Mouse (Mus musculus) embryonic stem cell, embryonic (primary cell): ENCODE results near the gene Iqcj.

Experiments used
- CTCF ChIA-PET, 4 experiments: fragments of 300-600 bp in 2 of 4; fragments of 350-600 bp in 2 of 4; sonication (Branson Sonifier 250); formaldehyde crosslinking; loops; one replicate each; lab custom pipeline; 2022; ENCODE audit warnings: inconsistent platforms in 2 of 4; lab: Charles Lee
- POLR2A ChIA-PET, 4 experiments: fragments of 300-600 bp in 2 of 4; fragments of 350-600 bp in 2 of 4; sonication (Branson Sonifier 250); formaldehyde crosslinking; loops; one replicate each; lab custom pipeline; 2022; ENCODE audit warnings: antibody characterized with exemption in 4 of 4, inconsistent platforms in 1 of 4; lab: Charles Lee

The Iqcj gene

GRCm38 (mm10) chr3:67947000-67947399 lies 55.0 kb downstream of the Iqcj start:
- ChIA-PET POLR2A (no interaction called here), CTCF (no interaction called here)

GRCm38 (mm10) chr3:67952517-67952940 lies 60.5 kb downstream of the Iqcj start:
- POLR2A ChIA-PET, result no interaction called here

GRCm38 (mm10) chr3:67954459-67955065 lies 62.5 kb downstream of the Iqcj start:
- ChIA-PET CTCF (no interaction called here), POLR2A (no interaction called here)

More at GRCm38 (mm10) chr3:67952517-67952940, 60.5 kb downstream of the Iqcj start:
- CTCF ChIA-PET, result interaction anchor here in 1 of 4 experiments (0.5 kb wide), 1 partner anchor 94 kb away, joined by 8 read pairs; no protein-coding TSS in a partner anchor

DNA sequence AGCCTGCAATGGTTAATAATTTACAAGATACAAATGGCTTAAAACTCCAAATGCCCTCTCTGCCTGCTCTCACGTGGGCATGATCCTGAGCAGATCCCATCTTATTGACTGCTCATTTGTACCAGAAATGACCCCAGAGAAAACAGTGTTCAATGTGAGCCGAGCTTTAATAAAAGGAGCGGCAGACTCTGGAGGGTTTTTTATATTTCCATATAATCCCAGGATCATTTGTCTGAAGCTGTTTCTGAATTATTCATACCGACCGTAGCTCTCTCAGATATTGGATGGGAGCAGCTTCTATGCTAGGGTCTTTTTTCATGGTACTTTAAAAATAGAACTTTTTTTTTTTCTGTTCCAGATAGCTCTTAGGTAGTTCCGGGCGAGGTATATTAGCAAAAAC lies 67.7 kb downstream of the Iqcj start:
- CTCF ChIA-PET, result no interaction called here
- POLR2A ChIA-PET, result no interaction called here

DNA sequence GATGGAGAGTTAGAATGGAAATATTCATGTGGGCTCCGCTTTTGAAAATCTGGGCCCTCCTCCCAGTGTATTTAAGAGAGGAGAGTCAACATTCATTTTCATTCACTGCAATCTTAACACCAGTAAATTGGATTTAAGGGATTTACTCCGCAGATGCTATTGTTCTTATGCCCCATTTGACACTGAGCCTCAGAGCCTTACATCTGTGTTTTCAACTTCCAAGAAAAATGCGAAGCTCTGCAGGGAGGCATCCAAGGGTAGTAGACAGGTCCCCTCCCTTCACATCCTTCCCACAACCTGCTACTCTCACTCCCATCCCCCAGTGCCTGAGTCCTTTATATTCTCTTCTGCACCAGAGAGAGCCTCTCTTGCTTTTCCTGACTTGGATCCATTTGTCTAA lies 68.1 kb downstream of the Iqcj start:
- POLR2A ChIA-PET, result no interaction called here
- CTCF ChIA-PET, result no interaction called here

DNA sequence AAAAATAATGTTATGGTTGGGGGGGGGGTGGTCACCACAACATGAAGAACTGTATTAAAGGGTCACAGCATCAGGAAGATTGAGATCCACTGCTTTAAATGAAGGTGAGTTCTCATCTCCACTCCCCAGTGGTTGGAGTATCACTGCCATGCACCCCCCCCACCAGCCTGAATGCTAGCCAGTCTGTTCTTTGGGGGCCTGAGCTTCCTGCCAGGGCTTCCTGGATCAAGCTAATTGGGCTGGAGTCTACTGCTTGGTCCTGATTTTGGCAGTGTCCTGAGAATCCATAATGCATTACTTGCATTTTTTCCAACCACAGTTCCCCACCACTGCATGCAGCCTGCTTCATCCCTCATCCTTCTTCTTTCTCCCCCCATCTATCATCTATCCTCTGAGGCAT lies 68.7 kb downstream of the Iqcj start:
- CTCF ChIA-PET, result no interaction called here
- POLR2A ChIA-PET, result no interaction called here

DNA sequence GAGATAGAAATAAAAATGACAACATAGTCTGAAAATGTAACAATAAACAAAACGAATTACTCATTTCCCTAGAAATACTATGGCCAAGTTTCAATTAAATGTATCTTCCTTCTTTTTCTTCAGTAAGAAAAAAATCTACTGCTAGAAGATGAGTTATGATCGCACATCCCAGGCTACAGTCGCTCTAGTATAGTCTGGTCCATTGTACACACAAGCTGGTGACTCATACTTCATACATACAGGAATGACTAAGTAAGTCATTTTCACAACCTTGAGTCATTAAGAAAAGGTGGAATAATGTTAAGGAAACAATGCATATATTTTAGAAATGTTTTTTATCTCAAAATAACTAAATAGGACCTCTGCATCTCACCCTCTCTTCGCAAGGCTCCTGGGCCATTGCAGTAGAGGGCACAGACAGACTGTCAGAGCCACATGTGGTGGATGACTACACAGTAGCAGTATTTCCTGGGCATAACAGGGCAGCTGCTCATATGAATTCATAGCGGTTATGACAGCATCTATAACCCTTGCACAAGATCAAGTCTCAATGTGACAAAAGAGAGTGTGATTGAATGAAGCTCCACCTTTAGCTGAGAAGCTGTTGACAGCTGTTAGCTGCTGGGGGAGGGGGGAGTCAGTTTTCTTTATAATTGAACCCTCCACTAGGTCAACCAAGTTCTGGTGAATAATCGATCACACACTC lies 70.1 kb downstream of the Iqcj start:
- POLR2A ChIA-PET, result no interaction called here
- CTCF ChIA-PET, result no interaction called here

- POLR2A ChIA-PET, result no interaction called here
- CTCF ChIA-PET, result no interaction called here
Measured at GRCm38 (mm10) chr3:67974340-67974998, 82.4 kb downstream of the Iqcj start.

- CTCF ChIA-PET, result interaction anchor here in 1 of 4 experiments (0.6 kb wide), 1 partner anchor 130 kb away, joined by 8 read pairs; no protein-coding TSS in a partner anchor
- POLR2A ChIA-PET, result no interaction called here
Measured at GRCm38 (mm10) chr3:67980006-67980405, 88.0 kb downstream of the Iqcj start.

DNA sequence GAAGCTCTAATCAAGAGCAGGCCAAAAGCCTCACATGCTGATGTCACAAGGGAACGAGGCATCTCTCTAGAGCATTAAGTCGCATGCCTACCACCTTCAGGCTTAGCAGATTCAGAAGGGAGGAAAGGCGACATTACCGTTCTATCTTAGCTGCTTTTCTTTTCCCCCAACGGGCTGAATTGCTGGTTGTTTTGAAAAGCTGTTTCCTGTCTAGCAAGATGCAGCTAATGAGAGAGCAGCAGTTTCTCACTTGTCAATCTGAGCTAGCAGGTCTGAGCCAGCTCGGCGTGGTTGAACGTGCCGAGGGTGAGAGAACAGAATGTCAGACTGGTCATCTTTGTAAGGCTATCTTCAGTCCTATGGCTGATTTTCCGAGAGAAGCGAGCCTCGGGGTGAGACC lies 91.3 kb downstream of the Iqcj start:
- ChIA-PET CTCF (no interaction called here), POLR2A (no interaction called here)

GRCm38 (mm10) chr3:68002415-68002814 lies 110.4 kb downstream of the Iqcj start:
- CTCF ChIA-PET, result no interaction called here
- POLR2A ChIA-PET, result no interaction called here

DNA sequence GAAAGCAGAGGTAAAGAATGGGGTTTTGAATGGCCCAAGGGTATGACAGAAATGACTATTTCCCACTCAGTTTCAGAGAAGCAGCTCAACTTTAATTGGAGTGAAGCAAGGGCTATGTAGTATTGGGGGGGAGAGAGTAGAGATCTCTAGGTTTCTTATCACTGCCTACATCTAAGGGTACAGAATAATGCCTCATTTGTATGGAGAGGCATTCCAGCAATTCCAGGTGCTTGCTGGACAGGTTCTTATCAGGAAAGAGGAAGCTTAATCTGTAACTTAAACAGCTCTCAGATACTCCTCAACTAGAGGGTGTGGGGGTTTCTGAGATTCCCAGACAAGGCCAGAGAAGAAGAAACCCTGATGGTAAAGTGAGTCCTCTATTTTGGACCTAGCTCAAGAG lies 120.3 kb downstream of the Iqcj start:
- ChIA-PET POLR2A (interaction anchor here in 2 of 4 experiments (0.5 to 0.7 kb wide), 2 partner anchors 11 to 31 kb away, joined by 3 to 4 read pairs; no protein-coding TSS in a partner anchor), CTCF (interaction anchor here in 2 of 4 experiments (0.7 to 1.1 kb wide), 2 partner anchors 33 to 499 kb away, joined by 3 read pairs; no protein-coding TSS in a partner anchor)

DNA sequence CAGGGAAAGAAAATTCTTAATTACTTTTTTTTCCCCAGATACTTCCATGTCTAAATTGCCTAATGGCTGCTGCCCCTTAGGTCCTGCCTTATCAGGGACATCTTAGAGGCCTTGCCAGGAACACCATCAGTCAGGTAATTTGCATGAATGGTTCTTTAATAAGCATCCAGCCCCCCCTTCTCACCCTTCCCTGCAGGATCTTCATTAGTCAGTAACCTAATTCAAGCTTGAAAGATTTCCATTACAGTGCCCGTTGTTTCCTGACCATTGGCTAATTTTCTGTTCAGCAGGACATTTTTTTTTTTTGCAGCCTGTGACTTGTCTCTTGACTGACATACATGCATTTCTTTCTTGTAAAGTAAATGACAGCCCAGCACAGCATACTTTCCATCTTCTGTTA lies 123.8 kb downstream of the Iqcj start:
- CTCF ChIA-PET, result no interaction called here
- POLR2A ChIA-PET, result no interaction called here

GRCm38 (mm10) chr3:68019401-68019800 lies 127.4 kb downstream of the Iqcj start:
- CTCF ChIA-PET, result no interaction called here
- POLR2A ChIA-PET, result no interaction called here

GRCm38 (mm10) chr3:68036097-68036496 lies 144.1 kb downstream of the Iqcj start:
- ChIA-PET POLR2A (no interaction called here), CTCF (interaction anchor here in 1 of 4 experiments (1.8 kb wide), 1 partner anchor 10 kb away, joined by 4 read pairs; no protein-coding TSS in a partner anchor)

GRCm38 (mm10) chr3:68042951-68043350 lies 150.9 kb downstream of the Iqcj start:
- ChIA-PET POLR2A (interaction anchor here in 1 of 4 experiments (0.5 kb wide), 1 partner anchor 30 kb away, joined by 4 read pairs; no protein-coding TSS in a partner anchor), CTCF (interaction anchor here in 1 of 4 experiments (0.6 kb wide), 1 partner anchor 8 kb away, joined by 15 read pairs; no protein-coding TSS in a partner anchor)

GRCm38 (mm10) chr3:68045475-68046416 lies 153.7 kb downstream of the Iqcj start:
- POLR2A ChIA-PET, result interaction anchor here in 1 of 4 experiments (0.6 to 1.1 kb wide), 2 partner anchors 8 to 272 kb away, joined by 3 read pairs; no protein-coding TSS in a partner anchor
- CTCF ChIA-PET, result interaction anchor here (0.5 to 3.7 kb wide), 38 partner anchors 8 to 1736 kb away, joined by 3 to 17 read pairs (median 4); partner anchors contain the start of genes Rarres1 (in 2 of the 4), Mfsd1 (in 1 of the 4), Mlf1 (in 1 of the 4) and Schip1 (in 1 of the 4)

DNA sequence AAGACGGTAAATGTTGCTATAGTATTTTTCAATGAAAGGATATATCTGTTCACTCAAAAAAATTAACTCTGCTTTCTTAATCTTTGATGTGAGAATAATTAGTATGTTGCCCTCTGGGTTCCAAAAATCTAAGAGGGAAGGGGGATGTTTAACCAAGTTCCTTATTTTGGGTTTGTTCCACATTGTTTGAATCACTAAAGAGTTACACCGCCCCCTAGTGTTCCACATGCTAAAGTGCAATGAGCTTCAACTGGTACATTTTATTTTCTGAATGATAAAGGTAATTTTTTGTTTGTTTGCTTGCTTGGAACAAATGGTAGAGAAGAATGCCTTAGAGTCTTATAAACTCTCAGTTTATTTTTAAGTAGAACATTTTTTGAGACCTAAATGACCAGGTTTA lies 161.5 kb downstream of the Iqcj start:
- ChIA-PET CTCF (interaction anchor here (0.5 to 2.0 kb wide), 34 partner anchors 8 to 786 kb away, joined by 3 to 10 read pairs (median 3); partner anchors contain the start of genes Gfm1 (in 1 of the 4) and Schip1 (in 1 of the 4)), POLR2A (no interaction called here)
